In the genomic region with DNA sequence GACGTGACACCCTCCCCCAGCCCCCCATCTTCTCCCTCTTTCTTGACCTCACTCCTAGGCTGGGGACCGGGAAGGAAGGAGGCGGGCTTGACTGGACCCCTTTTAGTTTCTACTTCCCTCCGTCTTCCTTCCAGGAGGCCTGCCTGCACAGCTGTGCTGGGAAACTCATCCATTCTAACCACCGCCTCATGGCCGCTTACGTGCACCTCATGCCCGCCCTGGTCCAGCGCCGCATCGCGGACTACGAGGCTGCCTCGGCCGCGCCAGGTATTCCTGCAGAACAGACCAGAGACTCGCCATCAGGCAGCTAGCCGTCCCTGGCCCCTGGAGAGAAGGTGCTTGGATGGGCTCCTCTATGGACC, we compare ENCODE assay signal across 1 mouse cellular context.
A peak's percentile ranks its signal among the peaks of the same experiment; 100 is the strongest.
TF ChIP-seq lines count a peak whose summit lies in the region.

No protein-coding gene starts in this region.

TF ChIP-seq in CH12.LX, 34 proteins besides CTCF, POLR2A, EP300 and RAD21:
- TF ChIP-seq TCF12 (IDR thresholded peaks at IDR 0.05; ENCODE audit: low read depth, low read length) = 0 out of 2 replicates have a peak, but pooled peaks have one; percentile 26
- TF ChIP-seq CHD1 (IDR thresholded peaks at IDR 0.05; ENCODE audit: low read depth, low read length) = no peak
